Mouse (Mus musculus) liver, embryonic 14.5 days (tissue): Measurements from ENCODE around the gene Scube3.

Experiments
- CTCF ChIP-seq: IDR thresholded peaks from 2 replicates; pipeline ENCODE4 v1.5.1; 2016; ENCODE audit warnings: antibody characterized with exemption, low read depth, control low read depth
- EP300 ChIP-seq: IDR thresholded peaks from 2 replicates; pipeline ENCODE4 v1.6.1; 2016; ENCODE audit warnings: antibody characterized with exemption, low read depth

DNA sequence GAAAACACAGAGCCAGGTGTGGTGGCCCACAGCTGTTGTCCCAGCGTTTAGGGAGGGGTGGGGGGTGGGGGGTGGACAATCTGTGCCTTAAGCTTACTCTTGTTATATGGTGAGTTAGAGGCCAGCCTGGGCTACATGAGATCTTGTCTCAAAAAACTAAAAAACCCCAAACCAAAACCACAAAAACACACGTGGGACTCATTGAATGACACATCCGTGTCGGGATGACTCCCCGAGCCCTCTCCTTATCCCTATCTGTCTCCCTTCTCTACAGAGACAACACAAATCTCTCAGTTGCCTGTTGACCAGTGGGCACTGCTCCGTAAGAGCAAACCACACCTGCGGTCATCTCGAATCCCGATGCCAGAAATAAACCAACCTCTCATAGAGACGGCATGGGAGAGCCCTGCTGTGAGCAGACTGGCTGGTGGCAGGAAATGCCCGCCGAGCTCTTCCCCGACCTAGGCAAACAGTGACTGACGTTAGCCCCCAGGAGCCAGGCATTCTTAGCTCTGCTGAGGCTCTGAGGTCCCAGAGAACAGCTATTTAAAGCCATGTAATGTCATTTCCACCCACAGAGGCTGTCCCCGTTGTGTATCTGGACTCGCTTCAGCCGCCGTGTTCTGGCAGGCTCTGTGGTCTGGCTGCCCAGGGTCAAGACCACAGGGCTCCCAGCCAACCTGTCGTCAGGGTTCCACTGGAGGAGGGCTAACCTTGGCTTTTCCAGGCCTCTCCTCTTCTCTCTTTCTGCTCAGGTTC lies 24.3 kb upstream of the Scube3 start:
- no peak for TF ChIP-seq CTCF
- TF ChIP-seq EP300, result no peak
